Mouse (Mus musculus): ENCODE measurements at regions not wholly inside any gene's neighbourhood (a gene's known extent, or its start where the extent isn't known, plus 50 kb on each side); places are given as distances from the start of the nearest gene placed in this dataset.

DNA sequence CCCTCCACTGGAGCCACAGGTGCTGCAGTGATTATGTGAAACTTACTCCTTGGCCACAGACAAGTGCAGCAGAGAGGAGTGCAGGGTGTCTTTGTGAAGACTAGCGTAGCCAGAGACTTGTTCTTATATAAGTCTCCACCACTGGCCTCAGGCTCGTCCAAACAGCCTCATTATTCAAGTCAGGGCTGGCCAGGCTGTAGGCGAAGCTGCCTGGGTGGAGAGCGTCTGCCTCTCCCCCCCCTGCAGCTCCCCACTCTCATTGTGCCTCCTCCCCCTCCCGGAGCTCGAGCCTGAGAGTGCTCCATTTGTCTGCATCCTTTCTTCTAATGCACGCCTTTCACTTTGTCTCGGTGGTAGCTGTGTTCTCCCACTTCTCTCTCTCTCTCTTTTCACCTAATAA lies 279.1 kb downstream of the Rngtt start:
- 0 out of 2 replicates have a peak, but pooled peaks have one; percentile 37 for TF ChIP-seq MYC (IDR thresholded peaks at IDR 0.05; ENCODE audit: low read depth, low read length)
- TF ChIP-seq ZNF384 (IDR thresholded peaks at IDR 0.05; ENCODE audit: low read depth, low read length) = no peak
- TF ChIP-seq USF1 (IDR thresholded peaks at IDR 0.05; ENCODE audit: low read depth, low read length) = no peak
- peak; percentile 40; the same call in 1 of the 2 replicates for TF ChIP-seq POLR2A (IDR thresholded peaks at IDR 0.05; ENCODE audit: low read depth, low read length)
- 0 out of 2 replicates have a peak, but pooled peaks have one; percentile 14 for TF ChIP-seq CHD2 (IDR thresholded peaks at IDR 0.05; ENCODE audit: low read length)
- TF ChIP-seq NRF1 (IDR thresholded peaks at IDR 0.05; ENCODE audit: low read depth, low read length) = no peak
